Mouse (Mus musculus): Measurements from ENCODE around the gene Ogn. TPM values are rescaled to one million over a fixed set of nuclear protein-coding genes. Genes with fewer than 3 reads are reported as not detected.

The Ogn gene
- total RNA-seq, 2 experiments from 2014 or later = 48.1 to 62.8 TPM

DNA sequence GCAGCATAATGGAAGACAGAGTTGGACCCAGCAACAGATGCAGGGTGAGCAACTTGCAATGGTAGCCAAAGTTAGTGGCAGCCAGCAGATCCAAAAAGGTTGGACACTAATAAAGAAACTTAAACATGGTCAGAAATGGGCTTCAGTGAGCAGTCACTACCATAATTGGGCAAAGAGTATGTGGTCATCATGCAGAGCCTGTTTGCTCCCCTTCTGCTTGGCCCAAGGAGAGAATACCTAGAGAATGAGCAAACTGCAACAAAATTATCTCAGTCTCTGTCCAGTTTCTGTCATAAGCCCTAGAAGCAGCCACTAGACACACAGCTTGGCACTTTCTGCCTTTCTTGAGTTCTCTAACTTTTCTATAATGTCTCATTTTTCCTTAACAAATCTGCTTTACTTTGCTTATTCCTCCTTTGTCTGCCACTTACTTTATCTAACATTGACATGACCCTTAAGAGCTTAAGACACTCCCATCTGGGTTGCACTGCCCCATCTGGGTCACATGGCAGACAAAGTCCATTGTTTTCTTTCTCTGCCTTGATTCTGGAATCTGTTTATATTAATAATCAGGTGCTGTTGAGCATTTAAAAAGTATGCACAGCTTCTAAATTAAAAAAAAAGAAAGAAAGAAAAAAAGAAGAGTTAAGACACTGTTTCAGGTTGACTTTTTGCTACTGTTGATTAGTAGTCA lies 36.0 kb downstream of the Ogn start:
- no peak for DNase-seq (ENCODE audit: low spot score in 2 of 2)

DNA sequence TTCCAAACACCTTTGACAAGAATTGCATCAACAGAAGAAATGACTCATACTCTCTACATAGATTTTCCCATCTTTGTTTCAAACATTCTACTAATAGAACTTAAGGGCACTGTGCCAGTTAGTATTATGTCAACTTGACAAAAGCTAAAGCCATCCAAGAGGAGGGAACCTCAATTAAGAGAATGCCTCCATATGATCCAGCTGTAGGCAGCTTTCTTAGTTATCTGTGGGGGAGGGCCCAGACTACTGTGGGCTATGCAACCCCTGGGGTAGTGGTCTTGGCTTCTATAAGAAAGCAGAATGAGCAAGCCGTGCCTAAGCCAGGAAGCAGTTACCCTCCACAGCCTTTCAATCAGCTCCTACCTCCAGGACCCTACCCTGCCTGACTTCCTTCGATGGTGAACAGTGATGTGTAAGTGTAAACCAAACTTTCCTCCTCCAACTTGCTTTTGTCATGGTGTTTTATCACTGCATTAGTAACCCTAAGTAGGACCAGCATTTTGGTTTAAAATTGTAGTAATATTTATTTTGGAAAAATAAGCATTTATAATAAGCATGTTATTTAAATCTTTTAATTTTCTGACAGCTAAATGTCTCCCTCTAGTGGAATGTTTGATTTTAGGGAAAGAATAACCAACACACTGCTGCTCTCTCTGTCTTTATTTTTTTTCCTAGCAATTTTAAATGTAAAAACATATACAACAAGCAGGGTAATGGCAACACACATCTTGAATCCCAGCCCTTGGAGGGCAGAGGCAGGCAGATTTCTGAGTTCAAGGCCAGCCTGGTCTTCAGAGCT lies 37.1 kb downstream of the Ogn start:
- no peak for DNase-seq (ENCODE audit: low spot score in 2 of 2)

GRCm38 (mm10) chr13:49646019-49646418 lies 38.2 kb downstream of the Ogn start:
- no peak for DNase-seq (ENCODE audit: low spot score in 2 of 2)

GRCm38 (mm10) chr13:49651136-49651535 lies 43.3 kb downstream of the Ogn start:
- no peak for DNase-seq (ENCODE audit: low spot score in 2 of 2)

DNA sequence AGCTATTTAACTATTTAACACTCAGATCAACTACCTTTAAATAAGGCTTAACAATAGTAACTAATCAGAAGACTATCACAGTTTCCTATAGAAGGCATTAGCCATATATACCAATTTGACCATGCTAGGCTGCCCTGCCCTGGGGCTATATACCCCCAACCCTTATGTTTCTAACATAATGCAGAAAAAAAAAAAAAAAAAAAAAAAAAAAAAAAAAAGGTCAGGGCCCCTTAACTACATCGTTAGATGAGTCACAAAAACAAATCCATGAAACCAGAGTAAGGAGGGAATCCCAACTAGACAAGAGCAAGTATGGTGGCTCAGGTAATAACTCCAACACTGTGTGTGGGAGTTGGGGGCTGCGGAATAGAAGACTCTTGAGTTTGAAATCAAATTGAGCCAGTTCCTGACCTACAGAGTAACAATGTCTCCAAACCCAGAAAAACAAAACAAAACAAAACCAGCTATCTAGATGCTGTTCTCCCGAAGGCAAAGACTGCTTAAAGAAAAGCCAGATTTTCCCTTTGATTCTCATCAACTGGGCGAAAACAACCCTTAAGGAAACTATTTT lies 44.0 kb downstream of the Ogn start:
- DNase-seq (ENCODE audit: low spot score in 2 of 2) = no peak

DNA sequence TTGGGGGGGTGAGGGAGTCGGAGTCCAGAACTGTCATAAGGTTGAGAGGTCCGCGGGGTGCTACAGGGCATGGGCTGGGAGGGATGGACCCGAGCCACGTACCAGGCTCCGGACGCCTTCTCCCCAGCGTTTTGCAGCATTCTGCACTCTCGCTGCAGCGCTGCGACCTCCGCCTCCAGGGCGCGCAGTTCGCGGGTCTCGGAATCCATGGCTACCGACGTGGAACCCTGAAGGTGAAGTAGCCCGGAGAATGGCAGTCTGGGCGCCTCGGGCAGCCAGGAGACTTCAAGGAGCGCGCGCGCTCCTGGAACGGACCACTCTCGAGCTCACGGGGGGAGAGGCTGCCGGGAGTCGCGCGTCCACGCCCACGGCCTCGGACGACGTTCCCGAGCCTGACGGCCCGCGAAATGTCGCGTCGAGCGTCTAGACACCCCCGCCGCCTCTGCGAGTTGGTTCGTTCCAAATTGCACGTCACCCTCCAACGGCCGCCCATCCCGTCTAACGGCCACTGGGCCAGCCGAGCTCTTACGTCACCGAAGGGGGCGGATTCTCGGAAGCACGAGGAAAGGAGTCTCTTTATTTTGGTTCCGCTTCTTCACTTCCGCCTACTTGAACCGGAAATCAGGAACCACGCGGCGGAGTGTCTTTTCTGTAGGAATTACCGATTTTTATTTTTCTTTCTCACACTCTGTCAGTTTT lies 44.8 kb downstream of the Ogn start, which contains the start of the genes Cenpp and Nol8:
Cenpp (minus strand) TSS at position 305 of the 699 bp plus-strand sequence.
Nol8 (plus strand) TSS at position 598 of the 699 bp plus-strand sequence.
- DNase-seq (ENCODE audit: low spot score in 2 of 2) = peak; percentile 98 to 99

- DNase-seq (ENCODE audit: low spot score in 2 of 2) = peak in 1 of 2 experiments; percentile 37
Measured at GRCm38 (mm10) chr13:49653180-49653541, 45.3 kb downstream of the Ogn start.

Other genes starting within 250 kb of the Ogn start
- gene Ippk, start 186.8 kb upstream of the Ogn start, total RNA-seq (2021) = 10 to 100 TPM; 35.9 to 44.8 TPM
- gene Tes3-ps, start 114.7 kb upstream of the Ogn start, total RNA-seq (2021) = 1 to 10 TPM; 1.0 to 1.1 TPM
- gene Ecm2, start 103.2 kb upstream of the Ogn start, total RNA-seq (2021) = 1 to 10 TPM; 6.2 to 8.9 TPM
- 1 to 10 TPM; 2.8 to 7.6 TPM for gene Aspn, start 63.6 kb upstream of the Ogn start, total RNA-seq (2021)
- gene Omd, start 25.6 kb upstream of the Ogn start, total RNA-seq (2021) = 1 to 10 TPM; 5.6 to 6.3 TPM
- 1 to 10 TPM in 1 of 2 experiments, under 1 TPM in 1; 0.38 to 1.2 TPM for gene Cenpp, start 44.7 kb downstream of the Ogn start, total RNA-seq (2021)
- gene Nol8, start 45.0 kb downstream of the Ogn start, total RNA-seq (2021) = 10 to 100 TPM; 22.0 to 24.7 TPM
- 10 to 100 TPM; 66.3 to 80.6 TPM for gene Iars, start 74.1 kb downstream of the Ogn start, total RNA-seq (2021)
- gene Gm30302, start 191.0 kb downstream of the Ogn start, total RNA-seq (2021) = not detected